Mouse (Mus musculus) erythroblast, embryonic 14.5 days (primary cell): Measurements from ENCODE around the gene Zmat3.

Experiments
- GATA1 ChIP-seq: IDR thresholded peaks from 2 replicates; pipeline ENCODE4 v1.6.1; 2012; ENCODE audit warnings: low read length, inconsistent platforms, mixed read lengths
- TAL1 ChIP-seq: IDR thresholded peaks from 3 replicates; pipeline ENCODE4 v1.6.1; 2012; ENCODE audit warnings: low read length, inconsistent platforms, mixed read lengths

DNA sequence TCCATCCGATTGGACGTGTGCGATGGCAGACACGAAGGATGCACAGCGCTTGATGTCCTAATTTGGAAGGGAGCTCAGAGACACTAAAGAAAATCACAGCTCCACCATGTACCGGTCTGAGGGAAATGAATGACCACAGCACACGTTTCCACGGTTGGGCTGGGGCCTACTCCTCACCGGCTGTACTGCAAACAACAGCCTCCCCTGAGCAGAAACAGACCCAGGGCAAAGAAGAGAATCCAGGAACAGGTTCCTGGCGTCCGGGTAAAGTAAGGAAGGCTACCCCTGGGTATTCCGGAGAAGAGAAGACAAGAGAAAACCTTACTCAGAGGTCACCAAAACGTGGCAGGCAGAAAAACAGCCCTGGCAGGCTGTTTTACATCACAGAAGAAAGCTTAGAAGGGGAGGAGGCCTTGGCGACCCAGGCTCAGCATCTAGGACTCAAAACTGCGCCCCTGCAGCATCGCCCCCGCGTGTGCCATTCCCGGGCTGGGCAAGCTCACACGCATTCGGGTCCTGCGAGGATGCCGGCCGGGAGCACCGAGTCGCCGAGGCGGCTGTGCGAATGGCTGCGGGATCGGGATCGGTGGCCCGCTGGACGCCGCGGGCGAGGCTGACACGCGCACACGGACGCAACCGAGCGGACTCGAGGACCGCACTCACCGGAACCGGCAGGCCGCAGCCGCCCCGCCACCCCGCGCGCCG is 821 bp downstream of the Zmat3 start:
- TF ChIP-seq GATA1, result no peak
- no peak for TF ChIP-seq TAL1
